In genomic region chr19:7583101-7583500, GRCm38 (mm10) we compare ENCODE assay signal across 17 mouse cellular contexts. TPM values are rescaled to one million over a fixed set of nuclear protein-coding genes. Genes with fewer than 3 reads are reported as not detected.
DNase-seq lines count a peak whose midpoint lies in the region; ATAC-seq and TF ChIP-seq lines count a peak whose summit lies in the region.
"Had no signal": no experiment of that assay in that cellular context is flagged by ENCODE, and none has a peak within 500 bp of the region (broad histone marks: within the 10 kb centered on the region; RNA-seq: fewer than 3 reads in every experiment).

No protein-coding gene starts in this region.

- 45% methylated on average over 7 of the region's 7 CpGs for WGBS in embryonic facial prominence, embryonic 14.5 days

- no peak overlapping the region for H3K4me2 ChIP-seq in embryonic facial prominence, embryonic 14.5 days (ENCODE audit: low read depth, low read length)
- H3K4me2 ChIP-seq: embryonic facial prominence, embryonic 12.5 days; forebrain, embryonic 15.5 days; intestine, embryonic 15.5 days; liver, embryonic 15.5 days; midbrain, embryonic 15.5 days; neural tube, embryonic 13.5 days had no signal

- no peak overlapping the region for H3K9ac ChIP-seq in embryonic facial prominence, embryonic 14.5 days (ENCODE audit: low read depth, low read length)
- H3K9ac ChIP-seq: embryonic facial prominence, embryonic 12.5 days; forebrain, embryonic 15.5 days; intestine, embryonic 15.5 days; liver, embryonic 15.5 days; midbrain, embryonic 15.5 days; neural tube, embryonic 13.5 days had no signal

- H3K27me3 ChIP-seq in embryonic facial prominence, embryonic 14.5 days (replicated peaks; ENCODE audit: control insufficient read depth, insufficient read depth, low read length), result no peaks in the 10 kb centered on the region
- H3K27me3 ChIP-seq: embryonic facial prominence, embryonic 12.5 days; forebrain, embryonic 15.5 days; intestine, embryonic 15.5 days; liver, embryonic 15.5 days; midbrain, embryonic 15.5 days; neural tube, embryonic 13.5 days had no signal

- H3K4me1 ChIP-seq in embryonic facial prominence, embryonic 14.5 days (ENCODE audit: control insufficient read depth, insufficient read depth, low read length), result peaks cover 7% of the 10 kb centered on the region; the same call in 1 of the 2 replicates
- H3K4me1 ChIP-seq: embryonic facial prominence, embryonic 12.5 days; forebrain, embryonic 15.5 days; intestine, embryonic 15.5 days; midbrain, embryonic 15.5 days; neural tube, embryonic 13.5 days had no signal

- H3K9me3 ChIP-seq in embryonic facial prominence, embryonic 14.5 days (ENCODE audit: control insufficient read depth, low read length), result no peaks in the 10 kb centered on the region
- H3K9me3 ChIP-seq: embryonic facial prominence, embryonic 12.5 days; forebrain, embryonic 15.5 days; intestine, embryonic 15.5 days; midbrain, embryonic 15.5 days; neural tube, embryonic 13.5 days had no signal

- peak overlapping the region; percentile 63 for H3K27ac ChIP-seq in left cerebral cortex, adult 2 months
- H3K27ac ChIP-seq in embryonic facial prominence, embryonic 14.5 days (replicated peaks; ENCODE audit: low read depth, low read length), result no peak overlapping the region
- H3K27ac ChIP-seq: embryonic facial prominence, embryonic 12.5 days; forebrain, embryonic 15.5 days; intestine, embryonic 15.5 days; liver, embryonic 15.5 days; midbrain, embryonic 15.5 days; neural tube, embryonic 13.5 days had no signal

- no peak for DNase-seq in left cerebral cortex, adult 2 months (ENCODE audit: extremely low spot score in 1 of 2, low spot score in 2 of 2)
- DNase-seq in left cerebral cortex, adult 11 months (ENCODE audit: low spot score), result no peak
- DNase-seq in R1 (ENCODE audit: low read depth, low spot score), result peak; percentile 99
- DNase-seq in embryonic facial prominence, embryonic 14.5 days (ENCODE audit: low spot score), result peak; percentile 56
- peak; percentile 18 for DNase-seq in heart, postnatal 14 days
- no peak for DNase-seq in right cerebral cortex, adult 18-20 months
- DNase-seq: adrenal gland, adult 2 months had no signal

- TF ChIP-seq CTCF in left cerebral cortex, adult 2 months (IDR thresholded peaks at IDR 0.05), result no peak

- intact Hi-C loops in left cerebral cortex, adult 2 months (cut with DNase I), result no loop called here
- intact Hi-C loops in heart, postnatal 14 days (cut with DNase I), result no loop called here

- H3K36me3 ChIP-seq in embryonic facial prominence, embryonic 14.5 days (ENCODE audit: control insufficient read depth, insufficient read depth, low read length), result no peaks in the 10 kb centered on the region
- H3K36me3 ChIP-seq: forebrain, embryonic 15.5 days; intestine, embryonic 15.5 days; midbrain, embryonic 15.5 days; neural tube, embryonic 13.5 days had no signal

- peak; percentile 33; the same call in 1 of the 2 replicates for ATAC-seq in embryonic facial prominence, embryonic 14.5 days (ENCODE audit: low read depth)
- no peak for ATAC-seq in frontal cortex, adult (ENCODE audit: low TSS enrichment)
- ATAC-seq: forebrain, embryonic 15.5 days; intestine, embryonic 15.5 days; midbrain, embryonic 15.5 days had no signal

- no peak overlapping the region for H3K4me3 ChIP-seq in left cerebral cortex, adult 2 months
- H3K4me3 ChIP-seq in embryonic facial prominence, embryonic 14.5 days (ENCODE audit: low read depth, low read length), result no peak overlapping the region
- H3K4me3 ChIP-seq: embryonic facial prominence, embryonic 12.5 days; forebrain, embryonic 15.5 days; intestine, embryonic 15.5 days; liver, embryonic 15.5 days; midbrain, embryonic 15.5 days; neural tube, embryonic 13.5 days had no signal

RNA-seq across cellular contexts. Expression of gene Lgals12, which starts 23.9 kb away (rescaled TPM):
- under 1 TPM; 0.48 to 0.49 TPM for total RNA-seq in left cerebral cortex, adult 2 months (2021)
- polyA plus RNA-seq in embryonic facial prominence, embryonic 14.5 days (2014; fragmentation: Nextera tagmentation; extraction: Ambion mirVana), result 1.0 and 2.1 TPM in 2 replicates
- 1 to 10 TPM in 1 of 2 experiments, under 1 TPM in 1; 0.44 to 1.6 TPM for total RNA-seq in heart, postnatal 14 days (2021)
- total RNA-seq: granulocyte monocyte progenitor cell, adult 5-6 weeks had no signal
- polyA plus RNA-seq: liver, embryonic 15.5 days had no signal

RNA-seq across cellular contexts. Expression of gene Pla2g16, which starts 25.8 kb away (rescaled TPM):
- total RNA-seq in left cerebral cortex, adult 2 months (2021), result 10 to 100 TPM; 26.8 to 30.8 TPM
- 15.9 and 18.1 TPM in 2 replicates for polyA plus RNA-seq in embryonic facial prominence, embryonic 14.5 days (2014; fragmentation: Nextera tagmentation; extraction: Ambion mirVana)
- 10 to 100 TPM; 77.3 to 83.3 TPM for total RNA-seq in heart, postnatal 14 days (2021)

RNA-seq across cellular contexts. Expression of gene Hrasls5, which starts 29.2 kb away (rescaled TPM):
- not detected for total RNA-seq in left cerebral cortex, adult 2 months (2021)
- 0.38 TPM in 1 of 2 replicates, not detected in the other for polyA plus RNA-seq in embryonic facial prominence, embryonic 14.5 days (2014; fragmentation: Nextera tagmentation; extraction: Ambion mirVana)
- total RNA-seq in heart, postnatal 14 days (2021), result not detected
- total RNA-seq: granulocyte monocyte progenitor cell, adult 5-6 weeks; left cerebral cortex, postnatal 10 days had no signal
- polyA plus RNA-seq: adrenal gland, adult 2 months; embryonic facial prominence, embryonic 12.5 days; forebrain, embryonic 15.5 days; intestine, embryonic 15.5 days; liver, embryonic 15.5 days; midbrain, embryonic 15.5 days; neural tube, embryonic 13.5 days; stomach, embryonic 16.5 days had no signal

Comparison
In these comparisons a context has a peak if more than half of its experiments do, and no peak if none do; other contexts are left out.
1. DNase-seq: peak in R1 (single experiment), embryonic facial prominence, embryonic 14.5 days (single experiment) and heart, postnatal 14 days (2 of 2); none in left cerebral cortex, adult 2 months (0 of 2), left cerebral cortex, adult 11 months (single experiment) and right cerebral cortex, adult 18-20 months (single experiment).